Mouse (Mus musculus) stomach, embryonic 14.5 days (tissue): Measurements from ENCODE around the gene Rcbtb2. TPM values are rescaled to one million over a fixed set of nuclear protein-coding genes. Genes with fewer than 3 reads are reported as not detected.

ENCODE experiments used
- ATAC-seq: fragments of 200-750 bp; cut with Nextera tagmentation; 2 replicates; pipeline ENCODE4 v1.8.0; 2017; ENCODE audit warnings: low read depth, moderate TSS enrichment; ENCODE audit not compliant: insufficient number of reproducible peaks, insufficient read depth, low FRiP score
- H3K27ac ChIP-seq: fragments of 300-500 bp; sonication (generic); 2 replicates; pipeline ENCODE4 v1.5.1; 2014; ENCODE audit warnings: mild to moderate bottlenecking, low read length, moderate library complexity, mixed read lengths
- H3K27me3 ChIP-seq: fragments of 300-500 bp; sonication (generic); 2 replicates; pipeline ENCODE4 v1.6.1; 2014; ENCODE audit warnings: low read length, control low read depth, mixed read lengths; ENCODE audit not compliant: control insufficient read depth, insufficient read depth
- H3K36me3 ChIP-seq: fragments of 300-500 bp; sonication (generic); 2 replicates; pipeline ENCODE4 v1.6.1; 2014; ENCODE audit warnings: mild to moderate bottlenecking, control low read depth, low read length, moderate library complexity, mixed read lengths; ENCODE audit not compliant: control insufficient read depth, insufficient read depth
- H3K4me1 ChIP-seq: fragments of 300-500 bp; sonication (generic); 2 replicates; pipeline ENCODE4 v1.6.1; 2014; ENCODE audit warnings: low read length, control low read depth, mixed read lengths; ENCODE audit not compliant: control insufficient read depth, insufficient read depth
- H3K4me2 ChIP-seq: fragments of 300-500 bp; sonication (generic); replicated peaks from 2 replicates; pipeline ENCODE4 v1.6.1; 2014; ENCODE audit warnings: low read depth, low read length, control low read depth
- H3K4me3 ChIP-seq: fragments of 300-500 bp; sonication (generic); 2 replicates; pipeline ENCODE4 v1.5.1; 2014; ENCODE audit warnings: low read depth, low read length, control low read depth
- H3K9ac ChIP-seq: fragments of 300-500 bp; sonication (generic); replicated peaks from 2 replicates; pipeline ENCODE4 v1.6.1; 2014; ENCODE audit warnings: low read depth, mild to moderate bottlenecking, control low read depth, low read length, moderate library complexity, mixed read lengths
- H3K9me3 ChIP-seq: fragments of 300-500 bp; sonication (generic); 2 replicates; pipeline ENCODE4 v1.6.1; 2016; ENCODE audit warnings: low read depth, low read length, control low read depth; ENCODE audit not compliant: control insufficient read depth
- WGBS: fragments of 180-500 bp; shearing (Covaris S2); extraction: QIAGEN DNeasy Blood & Tissue Kit; methylation state at CpG from one replicate; pipeline ENCODE4 v1.1.7; 2014; 5-methylcytosine and 5-hydroxymethylcytosine counted together
- polyA plus RNA-seq: library from polyadenylated mRNA; unstranded; fragments of >200 nt; fragmentation: Nextera tagmentation; extraction: Ambion mirVana; gene quantifications from 2 replicates; pipeline ENCODE4 v1.2.1, GENCODE M21; 2014

The Rcbtb2 gene
- polyA plus RNA-seq = 95.7 and 106 TPM in 2 replicates

DNA sequence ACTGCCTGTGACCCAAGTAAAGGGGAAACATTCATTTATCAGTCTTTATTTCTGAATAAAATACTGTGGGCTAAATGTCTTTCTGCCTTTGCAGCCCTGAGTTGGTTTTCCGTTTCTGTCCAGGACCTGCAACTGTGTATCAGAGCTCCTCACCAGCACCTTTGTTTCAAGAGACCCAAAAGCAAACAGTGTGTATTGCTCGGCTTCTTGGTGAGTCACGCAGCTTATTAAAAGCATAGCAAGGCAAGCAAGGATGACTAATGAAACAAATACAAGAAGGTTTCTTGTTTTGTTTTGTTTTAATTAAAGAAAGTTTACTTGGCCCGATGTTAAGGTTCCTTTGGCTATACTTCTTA lies at the start of gene Rcbtb2:
Gene Rcbtb2 (plus strand): TSS at position 115 of the 356 bp plus-strand sequence.
- no peak for ATAC-seq
- no peaks in the 10 kb centered on the region for H3K9me3 ChIP-seq
- H3K4me1 ChIP-seq = peaks cover 4% of the 10 kb centered on the region
- no peaks in the 10 kb centered on the region for H3K36me3 ChIP-seq
- 39% methylated on average over 4 of the region's 4 CpGs for WGBS
- H3K9ac ChIP-seq = no peak within 1 kb of the TSS
- H3K4me2 ChIP-seq = no peak within 1 kb of the TSS
- no peak within 1 kb of the TSS; the same call in 1 of the 2 replicates for H3K27ac ChIP-seq
- H3K27me3 ChIP-seq = no peaks in the 10 kb centered on the region
- no peak within 1 kb of the TSS for H3K4me3 ChIP-seq

DNA sequence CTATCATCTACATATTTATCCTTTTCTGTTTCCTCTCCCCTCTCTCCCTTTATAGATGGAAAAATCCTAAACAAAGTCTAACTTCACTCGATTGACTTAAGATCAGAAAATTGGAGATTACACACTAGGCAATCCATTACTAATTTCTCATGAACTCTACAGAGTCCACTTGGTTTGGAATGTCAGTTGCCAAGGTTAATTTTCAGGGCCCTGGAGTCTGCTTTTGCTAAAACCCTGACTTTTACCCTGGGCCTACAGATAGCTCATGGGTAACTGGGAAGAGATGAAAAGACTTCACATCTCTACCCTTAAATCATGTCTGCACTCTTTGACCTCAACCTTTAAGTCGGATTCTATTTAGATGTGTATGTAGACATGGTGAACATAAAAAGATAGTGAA lies 39.3 kb upstream of the Rcbtb2 start:
- 83% methylated on average over 2 of the region's 2 CpGs for WGBS

DNA sequence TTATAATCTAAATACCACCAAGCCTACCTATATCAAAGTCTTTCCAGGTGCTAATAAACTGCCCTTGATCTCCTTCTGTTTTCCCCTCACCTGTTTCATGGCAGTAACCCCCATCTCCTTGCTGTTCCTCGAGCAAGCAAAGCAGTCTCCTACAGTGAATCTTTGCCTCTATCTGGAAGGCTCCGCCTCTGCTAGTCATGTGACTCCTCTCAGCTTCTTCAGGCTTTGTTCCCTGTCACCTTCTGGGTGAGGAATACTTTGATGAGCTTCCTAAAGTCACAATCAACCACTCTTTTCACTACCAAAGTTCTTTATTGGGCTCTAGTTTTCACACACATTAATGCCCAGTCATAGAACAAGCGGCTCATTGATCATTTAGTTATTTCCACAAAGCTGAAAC lies 36.4 kb upstream of the Rcbtb2 start:
- H3K27me3 ChIP-seq = no peaks in the 10 kb centered on the region
- no peak overlapping the region for H3K4me2 ChIP-seq
- WGBS = 64% methylated on average over 3 of the region's 3 CpGs
- H3K9ac ChIP-seq = no peak overlapping the region
- no peak overlapping the region for H3K4me3 ChIP-seq
- no peak for ATAC-seq
- no peaks in the 10 kb centered on the region for H3K4me1 ChIP-seq
- no peaks in the 10 kb centered on the region for H3K9me3 ChIP-seq
- no peaks in the 10 kb centered on the region for H3K36me3 ChIP-seq
- no peak overlapping the region for H3K27ac ChIP-seq

More for the DNA sequence above, 39.3 kb upstream of the Rcbtb2 start:
- H3K9me3 ChIP-seq = no peaks in the 10 kb centered on the region
- no peak overlapping the region for H3K4me2 ChIP-seq
- H3K4me1 ChIP-seq = no peaks in the 10 kb centered on the region
- H3K36me3 ChIP-seq = no peaks in the 10 kb centered on the region
- ATAC-seq = no peak
- no peak overlapping the region for H3K27ac ChIP-seq
- H3K4me3 ChIP-seq = no peak overlapping the region
- no peak overlapping the region for H3K9ac ChIP-seq
- no peaks in the 10 kb centered on the region for H3K27me3 ChIP-seq

DNA sequence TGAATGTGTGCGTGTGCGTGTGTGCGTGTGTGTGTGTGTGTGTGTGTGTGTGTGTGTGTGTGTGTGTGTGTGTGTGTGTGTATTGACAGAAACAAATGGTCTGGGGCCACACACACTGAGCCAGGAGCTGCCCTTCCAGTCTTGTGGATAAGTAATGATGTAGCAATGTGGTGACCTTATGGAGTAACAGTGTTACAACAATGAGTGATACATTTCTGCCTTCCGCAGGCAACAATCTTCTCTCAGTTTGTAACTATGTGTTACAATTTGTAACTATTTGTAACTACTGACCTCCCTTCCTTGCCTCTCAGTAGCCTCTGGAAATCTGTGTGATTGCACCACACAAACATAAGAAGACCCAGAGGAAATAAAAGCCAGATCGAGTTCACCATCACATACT lies 35.6 kb upstream of the Rcbtb2 start:
- no peak overlapping the region for H3K9ac ChIP-seq
- 90% methylated on average over 5 of the region's 5 CpGs for WGBS
- H3K36me3 ChIP-seq = no peaks in the 10 kb centered on the region
- no peak overlapping the region for H3K4me3 ChIP-seq
- H3K4me2 ChIP-seq = no peak overlapping the region
- no peaks in the 10 kb centered on the region for H3K4me1 ChIP-seq
- H3K27ac ChIP-seq = no peak overlapping the region
- no peak for ATAC-seq
- no peaks in the 10 kb centered on the region for H3K27me3 ChIP-seq
- no peaks in the 10 kb centered on the region for H3K9me3 ChIP-seq

DNA sequence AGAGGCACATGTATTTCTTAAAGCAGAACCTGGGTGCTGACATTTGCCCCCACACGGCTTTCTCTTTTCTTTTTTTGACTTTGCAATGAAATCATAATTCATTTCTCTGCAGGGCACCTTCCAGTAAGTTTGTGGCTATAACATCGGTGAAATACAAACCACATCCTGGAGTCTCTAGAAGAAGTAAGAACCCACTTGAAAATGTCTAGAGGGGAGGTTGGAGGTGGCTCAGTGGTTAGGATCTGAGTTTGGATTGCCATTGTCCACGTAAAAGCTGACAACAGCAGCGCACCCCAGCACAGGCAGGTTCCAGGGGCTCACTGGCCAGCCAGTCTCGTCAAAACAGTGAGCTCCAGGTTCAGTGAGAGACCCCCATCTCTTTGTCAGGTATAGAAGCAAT lies 35.1 kb upstream of the Rcbtb2 start:
- no peaks in the 10 kb centered on the region for H3K9me3 ChIP-seq
- H3K4me2 ChIP-seq = no peak overlapping the region
- H3K27ac ChIP-seq = no peak overlapping the region
- H3K36me3 ChIP-seq = no peaks in the 10 kb centered on the region
- H3K4me3 ChIP-seq = no peak overlapping the region
- H3K4me1 ChIP-seq = no peaks in the 10 kb centered on the region
- 78% methylated on average over 5 of the region's 5 CpGs for WGBS
- H3K27me3 ChIP-seq = no peaks in the 10 kb centered on the region
- no peak for ATAC-seq
- H3K9ac ChIP-seq = no peak overlapping the region

DNA sequence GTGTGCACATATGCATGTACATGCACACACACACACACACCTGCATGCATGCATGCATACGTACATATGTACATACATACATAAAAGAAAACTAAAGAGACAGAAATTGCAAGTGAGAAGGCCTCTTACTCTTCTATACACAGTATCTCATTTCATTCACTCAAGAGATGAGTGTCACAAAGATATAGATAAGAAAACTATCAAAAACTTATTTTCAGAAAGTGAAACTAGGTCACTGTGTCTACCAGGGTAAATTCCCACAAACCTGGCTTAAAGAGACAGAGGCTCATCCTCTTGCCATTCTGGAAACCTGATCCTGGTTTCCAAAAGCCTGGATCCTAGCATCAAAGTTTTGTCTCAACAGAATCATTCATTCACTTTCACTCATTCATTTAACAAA lies 34.6 kb upstream of the Rcbtb2 start:
- ATAC-seq = no peak
- H3K9me3 ChIP-seq = no peaks in the 10 kb centered on the region
- H3K9ac ChIP-seq = no peak overlapping the region

DNA sequence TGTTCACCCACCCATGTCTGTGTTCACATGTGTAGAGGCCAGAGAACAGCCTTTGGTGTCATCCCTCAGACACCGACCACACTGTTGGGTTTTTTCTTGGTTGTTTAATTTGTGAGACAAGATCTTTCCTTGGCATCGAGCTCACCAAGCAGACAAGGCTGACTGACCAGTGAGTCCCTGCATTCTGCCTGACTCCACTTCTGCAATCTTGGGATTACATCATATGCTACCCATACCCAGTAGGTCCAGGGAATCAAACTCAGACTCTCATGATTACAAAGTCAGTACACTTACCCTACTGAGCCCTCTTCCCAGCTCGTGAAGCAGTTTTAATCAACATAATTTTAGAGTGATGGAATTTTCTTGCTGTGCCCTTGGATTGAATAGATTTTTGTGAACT lies 30.0 kb upstream of the Rcbtb2 start:
- Histone ChIP-seq H3K27me3 (no peaks in the 10 kb centered on the region), H3K9me3 (no peaks in the 10 kb centered on the region), H3K36me3 (no peaks in the 10 kb centered on the region), H3K4me1 (no peaks in the 10 kb centered on the region), H3K4me3 (no peak overlapping the region), H3K9ac (no peak overlapping the region), H3K4me2 (no peak overlapping the region), H3K27ac (no peak overlapping the region)
- 87% methylated on average over 3 of the region's 3 CpGs for WGBS
- no peak for ATAC-seq

More for the DNA sequence above, 34.6 kb upstream of the Rcbtb2 start:
- 90% methylated on average over 1 of the region's 1 CpGs for WGBS
- Histone ChIP-seq H3K4me1 (no peaks in the 10 kb centered on the region), H3K27me3 (no peaks in the 10 kb centered on the region), H3K36me3 (no peaks in the 10 kb centered on the region), H3K4me2 (no peak overlapping the region), H3K27ac (no peak overlapping the region), H3K4me3 (no peak overlapping the region)

DNA sequence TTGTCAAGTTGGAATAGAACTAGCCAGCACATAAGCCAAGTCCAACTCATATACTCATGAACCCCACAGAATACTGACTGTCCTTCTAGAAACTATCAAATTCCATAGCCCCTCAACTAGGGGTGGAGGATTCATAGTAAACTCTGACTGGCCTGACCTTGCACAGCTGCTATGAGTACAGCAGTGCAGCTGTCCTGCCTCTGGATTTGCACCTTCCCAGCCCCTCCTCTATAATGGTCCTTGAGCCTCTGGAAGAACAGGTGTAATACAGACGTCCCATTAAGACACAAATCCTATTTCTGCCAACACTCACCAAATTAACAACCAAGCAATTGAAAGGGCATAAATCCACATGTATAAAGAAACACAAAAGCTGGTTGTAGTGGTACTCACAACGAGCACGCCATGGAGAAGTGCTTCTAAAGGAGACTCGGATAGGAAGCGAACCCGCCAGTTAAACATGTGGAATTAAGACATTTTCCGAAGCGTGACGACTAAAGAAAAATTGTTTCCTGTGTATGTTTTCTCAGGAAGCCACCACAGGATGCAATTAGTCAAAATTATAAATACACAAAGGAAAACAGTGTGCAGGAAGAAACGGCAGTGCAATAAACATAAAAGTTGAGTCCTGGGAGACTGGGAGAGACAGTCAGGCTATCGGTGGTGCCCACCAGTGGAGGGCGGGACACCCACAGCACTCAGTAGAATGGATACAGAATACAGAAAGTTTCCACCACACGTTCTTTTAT lies 27.9 kb upstream of the Rcbtb2 start:
- Histone ChIP-seq H3K9ac (no peak overlapping the region), H3K36me3 (no peaks in the 10 kb centered on the region), H3K4me2 (no peak overlapping the region), H3K27me3 (no peaks in the 10 kb centered on the region), H3K4me1 (no peaks in the 10 kb centered on the region), H3K9me3 (no peaks in the 10 kb centered on the region), H3K4me3 (no peak overlapping the region), H3K27ac (no peak overlapping the region)
- no peak for ATAC-seq
- 66% methylated on average over 13 of the region's 13 CpGs for WGBS
